Mouse (Mus musculus) adipocyte (in vitro differentiated cells): ENCODE results near the gene Map2k7.

ENCODE experiments used
- DNase-seq: peaks from one replicate; pipeline ENCODE4 v3.0.0-alpha.2; 2016; ENCODE audit warnings: low spot score

The Map2k7 gene

GRCm38 (mm10) chr8:4259125-4259804 is 20.7 kb downstream of the Map2k7 start, which contains the start of gene Ctxn1:
Ctxn1 (minus strand) TSS chr8:4259274.
- peak; percentile 91 for DNase-seq

- no peak for DNase-seq
Measured at GRCm38 (mm10) chr8:4259805-4260170, 21.2 kb downstream of the Map2k7 start.

GRCm38 (mm10) chr8:4263105-4263791 is 24.7 kb downstream of the Map2k7 start:
- peak; percentile 60 for DNase-seq

- no peak for DNase-seq
Measured at GRCm38 (mm10) chr8:4265160-4265914, 26.8 kb downstream of the Map2k7 start.

- no peak for DNase-seq
Measured at GRCm38 (mm10) chr8:4267627-4268026, 29.1 kb downstream of the Map2k7 start.

GRCm38 (mm10) chr8:4269609-4270008 is 31.1 kb downstream of the Map2k7 start:
- DNase-seq: no peak

GRCm38 (mm10) chr8:4275275-4276110 is 37.0 kb downstream of the Map2k7 start, which contains the start of gene Timm44:
Timm44 (minus strand) TSS chr8:4275913.
- peak; percentile 96 for DNase-seq

- DNase-seq: no peak
Measured at GRCm38 (mm10) chr8:4276111-4276465, 37.5 kb downstream of the Map2k7 start.

- DNase-seq: no peak
Measured at GRCm38 (mm10) chr8:4292738-4293137, 54.2 kb downstream of the Map2k7 start.
